Mouse (Mus musculus) C2C12 (cell line): ENCODE results near the gene Lbx2.

ENCODE experiments used
- CEBPB ChIP-seq: IDR thresholded peaks from one replicate; pipeline ENCODE4 v1.6.1; 2011; ENCODE audit warnings: low read depth, mild to moderate bottlenecking, control low read depth, moderate library complexity
- CTCF ChIP-seq: IDR thresholded peaks from one replicate; pipeline ENCODE4 v1.5.1; 2011; ENCODE audit not compliant: control insufficient read depth, insufficient read depth, insufficient read length
- FOSL1 ChIP-seq: IDR thresholded peaks from one replicate; pipeline ENCODE4 v1.8.0; 2011; ENCODE audit warnings: mild to moderate bottlenecking, low read length; ENCODE audit not compliant: poor library complexity, insufficient read depth, severe bottlenecking
- MAX ChIP-seq: IDR thresholded peaks from one replicate; pipeline ENCODE4 v1.6.1; 2011; ENCODE audit warnings: mild to moderate bottlenecking, control low read depth
- MYOD1 ChIP-seq: IDR thresholded peaks from one replicate; pipeline ENCODE4 v1.6.1; 2011; ENCODE audit warnings: low read depth; ENCODE audit not compliant: control insufficient read depth, insufficient read length
- MYOG ChIP-seq: IDR thresholded peaks from one replicate; pipeline ENCODE4 v1.6.1; 2011; ENCODE audit not compliant: control insufficient read depth, insufficient read length; ENCODE audit errors: extremely low read depth
- USF1 ChIP-seq: IDR thresholded peaks from one replicate; pipeline ENCODE4 v1.6.1; 2011; ENCODE audit warnings: low read depth, mild to moderate bottlenecking, control low read depth, moderate library complexity

GRCm38 (mm10) chr6:83118369-83118768 lies 32.2 kb downstream of the Lbx2 start:
- TF ChIP-seq CTCF (no peak), MAX (no peak), MYOD1 (no peak), CEBPB (no peak), USF1 (no peak), MYOG (no peak), FOSL1 (no peak)
